Mouse (Mus musculus) fat pad, adult 2 months (tissue): ENCODE data around the gene Wdr18.

Experiments
- DNase-seq: peaks from one replicate; pipeline ENCODE4 v3.0.0-alpha.2; 2011; ENCODE audit warnings: low read depth, low spot score; ENCODE audit errors: extremely low read depth

The Wdr18 gene

GRCm38 (mm10) chr10:79927324-79928029, 32.5 kb upstream of the Wdr18 start:
- DNase-seq: no peak

- no peak for DNase-seq
Measured at GRCm38 (mm10) chr10:79928030-79928694, 31.8 kb upstream of the Wdr18 start.

GRCm38 (mm10) chr10:79928907-79929701, 30.8 kb upstream of the Wdr18 start:
- no peak for DNase-seq

GRCm38 (mm10) chr10:79929967-79930825, 29.8 kb upstream of the Wdr18 start:
- no peak for DNase-seq

GRCm38 (mm10) chr10:79930826-79931186, 29.1 kb upstream of the Wdr18 start:
- no peak for DNase-seq

GRCm38 (mm10) chr10:79931797-79932196, 28.2 kb upstream of the Wdr18 start:
- DNase-seq: no peak

GRCm38 (mm10) chr10:79932736-79933135, 27.2 kb upstream of the Wdr18 start:
- DNase-seq: no peak

GRCm38 (mm10) chr10:79933145-79933679, 26.7 kb upstream of the Wdr18 start:
- DNase-seq: no peak

GRCm38 (mm10) chr10:79933861-79934260, 26.1 kb upstream of the Wdr18 start:
- DNase-seq: no peak

- DNase-seq: peak; percentile 46
Measured at GRCm38 (mm10) chr10:79934272-79934721, 25.7 kb upstream of the Wdr18 start.

GRCm38 (mm10) chr10:79934794-79935569, 25.0 kb upstream of the Wdr18 start:
- DNase-seq: no peak

- no peak for DNase-seq
Measured at GRCm38 (mm10) chr10:79936284-79936910, 23.6 kb upstream of the Wdr18 start.

GRCm38 (mm10) chr10:79936911-79937441, 23.0 kb upstream of the Wdr18 start:
- DNase-seq: no peak

- DNase-seq: no peak
Measured at GRCm38 (mm10) chr10:79937775-79938526, 22.0 kb upstream of the Wdr18 start.

- no peak for DNase-seq
Measured at GRCm38 (mm10) chr10:79940749-79941148, 19.2 kb upstream of the Wdr18 start.

- DNase-seq: no peak
Measured at GRCm38 (mm10) chr10:79942988-79943387, 17.0 kb upstream of the Wdr18 start.

- no peak for DNase-seq
Measured at GRCm38 (mm10) chr10:79943471-79943901, 16.5 kb upstream of the Wdr18 start.

GRCm38 (mm10) chr10:79945507-79946234, 14.3 kb upstream of the Wdr18 start:
- DNase-seq: no peak
